Mouse (Mus musculus): Measurements from ENCODE around the gene Raet1e. TPM values are rescaled to one million over a fixed set of nuclear protein-coding genes. Genes with fewer than 3 reads are reported as not detected.

Raet1e gene
- polyA plus RNA-seq, 1 experiment from 2014 or later, result 2.7 TPM

Other genes starting within 250 kb of the Raet1e start
- not detected in 2 replicates for gene 4930444G20Rik, start 90.5 kb upstream of the Raet1e start, polyA plus RNA-seq (2015; fragmentation: Nextera tagmentation; extraction: Ambion mirVana)
- 8.6 and 9.6 TPM in 2 replicates for gene E030030I06Rik, start 9.3 kb upstream of the Raet1e start, polyA plus RNA-seq (2015; fragmentation: Nextera tagmentation; extraction: Ambion mirVana)
- gene H60b, start within 50 bp of the Raet1e start, polyA plus RNA-seq (2015; fragmentation: Nextera tagmentation; extraction: Ambion mirVana), result 1.4 and 1.5 TPM in 2 replicates
- 5.5 and 5.9 TPM in 2 replicates for gene Raet1d, start 202.0 kb downstream of the Raet1e start, polyA plus RNA-seq (2015; fragmentation: Nextera tagmentation; extraction: Ambion mirVana)

Data from midbrain, embryonic 13.5 days (tissue).